Comparison of ENCODE assay signal across 19 mouse cellular contexts in genomic region chr11:95157872-95158271, GRCm38 (mm10). TPM values are rescaled to one million over a fixed set of nuclear protein-coding genes. Genes with fewer than 3 reads are reported as not detected.
"Had no signal": no experiment of that assay in that cellular context is flagged by ENCODE, and none has a peak within 500 bp of the region (broad histone marks: within the 10 kb centered on the region; RNA-seq: fewer than 3 reads in every experiment).

No protein-coding gene starts in this region.

- H3K36me3 ChIP-seq: limb, embryonic 13.5 days; midbrain, embryonic 12.5 days; stomach, embryonic 15.5 days had no signal

- ATAC-seq: midbrain, embryonic 16.5 days had no signal

- DNase-seq: kidney, postnatal 36 days; left cerebral cortex, postnatal 4 days; right cerebral cortex, postnatal 14 days; thymus, adult 2 months; thymus, postnatal 36 days had no signal

- H3K4me2 ChIP-seq: limb, embryonic 13.5 days; midbrain, embryonic 12.5 days; stomach, embryonic 15.5 days had no signal

- H3K4me3 ChIP-seq: layer of hippocampus, adult 2 months; limb, embryonic 13.5 days; midbrain, embryonic 12.5 days; stomach, embryonic 15.5 days had no signal

RNA-seq across cellular contexts. Expression of gene Dlx4, which starts 11.8 kb away (rescaled TPM):
- total RNA-seq: layer of hippocampus, adult 2 months; left cerebral cortex, postnatal 10 days; liver, adult 2 months; megakaryocyte-erythroid progenitor cell, adult 5-6 weeks had no signal
- polyA plus RNA-seq: kidney, postnatal 0 days; macrophage; midbrain, embryonic 12.5 days; neural tube, embryonic 14.5 days; spleen, adult 2 months had no signal

RNA-seq across cellular contexts. Expression of gene Dlx3, which starts 38.0 kb away (rescaled TPM):
- total RNA-seq: layer of hippocampus, adult 2 months; layer of hippocampus, postnatal 10 days; left cerebral cortex, adult 18-20 months; left cerebral cortex, postnatal 10 days; left cerebral cortex, postnatal 4 days; liver, adult 2 months; megakaryocyte-erythroid progenitor cell, adult 5-6 weeks had no signal
- polyA plus RNA-seq: liver, adult 2 months; macrophage; neural tube, embryonic 14.5 days; spleen, adult 2 months had no signal
